Mouse (Mus musculus) left cerebral cortex, adult 8-10 months (tissue): ENCODE measurements around the gene Klhl8. TPM values are rescaled to one million over a fixed set of nuclear protein-coding genes. Genes with fewer than 3 reads are reported as not detected.
"Not testable (repeated sequence)": the region's sequence is repeated elsewhere in the genome, so short reads cannot be mapped to it uniquely, and the experiment has no call there.

Experiments
- DNase-seq, 2 experiments: peaks; one replicate each; pipeline ENCODE4 v3.0.0; 2022; ENCODE audit warnings: low spot score in 2 of 2
- total RNA-seq, 4 experiments: library from RNA; stranded (reverse); gene quantifications; 2 replicates each; pipeline ENCODE4 v1.2.4; 2022

Klhl8 gene
- 10 to 100 TPM; 29.0 to 30.6 (median 30.3) TPM for total RNA-seq

DNA sequence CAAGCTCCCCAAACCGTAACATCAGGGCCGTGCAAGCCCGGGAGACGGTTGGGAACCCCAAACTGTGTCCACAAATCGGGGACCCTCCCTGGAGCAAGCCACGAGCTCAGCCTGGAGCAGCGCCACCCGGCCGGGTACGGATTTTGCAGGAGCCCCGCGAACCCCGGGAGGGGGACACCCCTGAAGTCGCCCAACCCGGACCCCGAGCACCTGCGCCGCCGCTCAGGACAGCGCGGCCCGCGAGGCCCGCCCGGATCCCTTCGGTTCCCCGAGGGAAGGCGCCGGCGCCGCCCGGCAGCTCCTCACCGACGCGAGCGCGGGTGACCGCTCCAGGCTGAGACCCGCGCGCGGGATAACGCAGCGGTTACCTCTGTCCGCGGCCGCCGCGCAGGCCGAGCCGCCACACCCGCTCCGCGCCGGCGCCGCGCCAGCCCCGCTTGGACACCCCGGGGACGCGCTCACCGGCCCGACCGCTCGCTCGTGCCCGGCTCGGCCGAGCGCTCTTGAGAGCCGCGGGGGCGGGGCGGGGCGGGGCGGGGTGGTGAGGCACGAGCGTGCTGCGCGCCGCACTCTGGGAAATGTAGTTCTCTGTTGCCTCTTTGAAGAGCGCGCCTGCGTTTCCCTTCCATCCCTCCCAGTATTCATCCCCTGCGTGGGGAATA, at the start of gene Klhl8:
Gene Klhl8, minus strand, starts transcription at position 512 of the 662 bp plus-strand sequence.
- DNase-seq = peak; percentile 34 to 84

DNA sequence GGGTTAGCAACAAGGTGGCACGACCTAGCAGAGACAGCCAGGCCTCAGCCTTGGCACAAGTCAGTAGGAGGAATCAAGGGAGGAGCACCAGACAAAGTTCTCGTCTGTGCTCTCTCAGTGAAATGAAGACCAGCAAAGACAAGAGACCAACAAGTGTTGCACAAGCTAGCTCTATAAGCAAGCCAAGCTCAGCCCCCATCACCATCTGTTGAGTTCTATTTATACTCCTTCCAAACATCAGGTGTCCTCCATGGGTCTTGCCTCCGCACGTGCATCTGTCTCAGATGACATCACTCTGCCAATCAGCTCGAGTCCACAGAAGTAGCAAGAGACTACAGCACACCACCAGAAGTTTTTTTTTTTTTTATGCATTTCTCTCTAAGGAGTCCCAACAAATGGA, 43.6 kb upstream of the Klhl8 start:
- DNase-seq = peak in 1 of 2 experiments; percentile 33

DNA sequence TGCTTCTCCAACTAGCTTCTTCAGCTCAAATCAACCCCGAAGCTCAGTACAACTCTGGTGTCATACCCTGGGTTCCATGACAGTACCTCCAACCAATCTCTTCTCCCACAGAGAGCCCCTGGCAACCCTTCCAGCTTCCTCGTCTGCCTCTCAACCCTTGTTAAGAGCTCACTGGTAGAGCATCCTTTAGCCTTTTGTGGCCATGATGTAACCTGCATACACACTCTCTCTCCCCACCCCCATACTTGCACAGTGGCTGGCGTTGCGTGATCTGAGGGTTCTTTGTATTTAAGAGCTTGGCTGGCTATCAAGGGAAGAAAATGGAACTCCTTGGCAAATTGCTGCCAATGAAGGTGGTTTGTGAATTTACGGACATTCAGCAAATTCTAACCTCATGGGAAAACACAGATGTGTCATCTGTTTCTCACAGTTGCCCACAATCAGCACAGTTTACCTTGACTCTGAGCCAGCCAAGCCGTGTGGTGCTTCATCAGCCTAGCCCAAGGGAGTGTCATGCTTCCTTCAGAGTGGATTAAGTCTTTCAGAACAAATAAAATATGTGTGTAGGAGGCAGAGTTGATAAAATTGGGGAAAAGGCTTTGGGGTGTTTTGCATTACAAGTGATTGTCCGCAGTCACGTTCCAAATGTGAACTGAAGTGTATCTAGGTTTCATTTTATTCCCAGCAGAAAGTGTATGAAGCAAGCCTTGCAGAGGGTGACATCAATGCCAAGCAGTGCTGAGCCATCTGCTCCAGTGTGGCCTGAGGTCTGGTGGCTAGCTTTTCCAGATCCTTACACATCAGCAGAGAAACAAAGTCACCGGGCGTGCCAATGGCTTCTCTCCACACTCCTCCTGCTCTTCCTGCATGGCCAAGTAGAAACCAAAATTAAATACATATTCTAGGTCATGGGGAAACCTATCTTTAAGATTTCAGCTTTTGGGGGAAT, 42.4 kb upstream of the Klhl8 start:
- DNase-seq = peak in 1 of 2 experiments; percentile 21

DNA sequence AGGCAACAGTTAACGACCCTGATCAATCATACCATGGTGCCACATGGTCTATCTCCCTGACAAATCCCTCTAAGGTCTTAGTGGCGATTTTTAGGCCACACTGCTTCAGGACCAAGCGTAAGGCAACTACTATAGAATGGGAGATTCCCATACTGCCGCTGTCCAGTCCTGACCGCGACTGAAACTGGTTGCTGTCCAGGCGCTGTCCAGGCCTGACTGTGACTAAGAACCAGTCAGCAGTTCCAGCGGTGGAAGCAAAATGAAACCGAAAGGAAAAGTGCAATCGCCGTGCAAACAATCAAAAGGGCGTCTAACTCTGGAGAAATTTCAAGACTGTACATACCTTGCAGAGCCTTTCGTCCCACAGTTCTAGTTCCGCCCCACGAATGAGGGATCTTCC, 39.1 kb upstream of the Klhl8 start:
- not testable (repeated sequence) for DNase-seq

DNA sequence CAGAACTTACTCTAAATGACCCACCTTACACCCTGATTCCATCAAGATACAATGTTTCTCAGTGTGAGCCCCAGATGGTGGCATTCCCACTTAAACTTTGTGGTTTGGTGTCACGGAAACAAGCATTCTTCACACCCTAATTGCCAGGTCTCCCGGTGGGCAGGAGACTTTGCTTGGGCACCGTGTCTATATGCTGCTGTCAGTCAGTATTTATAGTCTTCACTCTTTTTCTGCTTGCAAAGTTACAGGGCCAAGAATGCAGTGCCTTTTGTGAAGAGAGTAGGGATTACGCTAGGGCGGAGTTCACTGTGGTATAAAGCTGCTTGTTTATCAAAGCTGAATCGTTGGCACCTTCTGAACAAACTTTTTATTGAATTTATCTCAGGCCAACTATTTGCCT, 32.1 kb upstream of the Klhl8 start:
- DNase-seq = no peak

DNA sequence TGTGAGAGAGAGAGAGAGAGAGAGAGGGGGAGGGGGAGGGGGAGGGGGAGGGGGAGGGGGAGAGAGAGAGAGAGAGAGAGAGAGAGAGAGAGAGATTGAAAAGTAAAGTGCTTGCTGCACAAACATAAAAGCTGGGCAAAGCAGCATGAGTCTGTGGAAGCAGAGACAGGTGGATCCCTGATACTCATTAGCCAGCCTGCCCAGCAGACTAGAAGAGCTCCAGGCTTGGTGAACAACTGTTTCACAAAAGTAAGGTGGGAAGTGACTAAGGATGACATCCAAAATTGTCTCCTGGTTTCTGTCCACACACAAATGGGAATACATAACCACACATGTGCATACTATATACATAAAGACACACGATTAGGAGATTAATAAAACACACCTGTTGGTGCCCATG, 28.8 kb upstream of the Klhl8 start:
- DNase-seq = no peak

DNA sequence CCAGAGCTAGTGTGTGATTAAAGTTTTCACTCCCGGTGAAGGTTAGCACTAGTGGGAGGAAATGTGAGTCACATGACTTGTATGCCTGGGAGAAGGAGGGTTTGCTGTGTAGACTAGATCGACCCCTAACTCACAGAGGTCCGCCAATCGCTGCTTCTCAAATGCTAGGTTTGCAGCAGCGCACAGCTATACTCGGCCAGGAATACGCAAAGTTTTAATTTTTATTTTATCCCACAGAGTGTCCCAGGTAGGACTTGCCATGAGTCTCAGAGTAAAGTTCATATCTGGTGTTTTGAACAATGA, 28.2 kb upstream of the Klhl8 start:
- no peak for DNase-seq

DNA sequence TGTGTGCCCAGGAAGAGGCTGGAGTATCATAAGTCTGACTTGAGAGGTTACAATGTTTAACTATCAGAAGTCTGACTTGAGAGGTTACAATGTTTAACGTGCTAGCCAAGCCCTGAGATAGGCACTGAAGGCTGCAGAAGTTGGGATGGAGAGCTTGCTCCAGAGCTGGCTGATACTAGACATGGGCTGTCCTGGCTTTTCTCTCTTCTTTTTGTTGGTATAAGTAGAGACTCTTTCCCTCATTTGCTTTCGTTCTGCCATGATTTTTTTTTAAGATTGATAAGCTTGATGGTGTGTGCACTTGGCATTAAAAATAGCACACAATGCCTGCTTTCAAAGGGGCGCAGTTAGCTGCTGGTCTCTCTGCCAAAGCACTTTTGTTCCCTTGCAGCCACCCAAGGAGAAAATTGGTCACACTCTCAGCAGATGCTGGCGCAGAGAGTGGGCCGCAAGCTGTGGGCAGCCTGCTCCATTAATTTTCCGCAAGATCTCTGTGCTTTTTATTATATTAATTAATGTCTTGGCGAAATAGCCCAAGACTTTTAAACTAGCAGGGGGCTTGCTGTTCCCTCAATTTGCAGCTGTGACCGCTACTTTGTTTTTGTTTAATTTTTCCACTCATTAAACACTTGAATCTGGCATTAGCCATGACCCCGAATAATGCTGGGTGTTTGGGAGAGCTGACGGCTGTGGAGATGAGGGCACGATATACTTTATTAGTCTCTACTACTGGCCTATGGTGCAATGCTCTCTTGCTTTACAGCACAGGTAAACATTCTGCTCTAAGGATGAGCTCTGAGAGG, 27.7 kb upstream of the Klhl8 start:
- no peak for DNase-seq

DNA sequence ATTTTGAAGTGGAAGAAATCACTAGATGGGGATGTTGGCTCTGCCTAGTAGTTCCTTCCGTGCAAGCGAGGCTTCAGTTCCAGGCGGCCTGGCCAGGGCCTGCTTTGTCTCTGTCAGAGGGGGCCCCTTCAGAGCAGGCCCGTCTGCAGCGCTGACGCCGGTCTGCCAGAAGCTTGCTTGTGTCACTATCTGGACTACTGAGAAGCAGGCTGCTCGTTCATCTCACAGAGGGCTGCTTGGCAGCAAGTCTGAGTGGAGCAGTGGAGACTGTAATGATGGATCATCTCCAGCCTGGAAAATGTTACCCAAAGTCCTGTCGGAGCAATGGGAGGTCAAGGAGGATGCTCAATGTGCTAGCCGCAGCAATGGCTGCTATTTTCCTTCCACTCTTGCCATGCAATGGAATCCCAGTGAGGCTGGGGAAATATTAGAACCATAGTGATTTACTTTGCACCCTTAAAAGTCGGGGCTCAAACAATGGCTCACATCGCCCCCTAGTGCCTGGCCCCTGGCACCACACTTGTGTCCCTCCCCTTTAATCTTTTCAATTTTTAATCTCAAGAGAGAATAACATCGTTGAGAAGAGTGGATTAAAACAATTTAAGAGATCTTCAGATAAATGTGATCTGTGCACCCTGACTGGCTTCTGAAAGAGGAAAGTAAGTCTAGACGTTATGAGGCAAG, 26.0 kb upstream of the Klhl8 start:
- no peak for DNase-seq

DNA sequence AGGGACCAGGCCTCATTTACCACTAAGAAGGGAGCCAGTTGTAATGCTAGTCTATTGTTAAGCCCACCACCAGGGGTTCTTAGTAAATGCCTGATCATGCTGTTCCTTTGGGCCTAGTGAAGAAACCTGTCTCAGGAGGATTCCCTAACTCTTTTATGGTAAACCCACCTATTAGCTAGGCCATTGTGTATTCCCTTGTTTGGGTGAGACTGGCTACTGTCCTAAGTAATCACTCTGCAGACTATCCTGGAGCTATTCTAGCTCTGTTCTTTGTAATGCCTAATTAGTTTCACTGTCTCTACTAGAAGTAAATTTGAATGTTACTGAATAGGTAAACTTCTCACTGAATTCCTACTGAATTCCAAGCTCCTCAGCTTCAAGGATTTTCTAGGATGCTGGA, 20.9 kb upstream of the Klhl8 start:
- DNase-seq = not testable (repeated sequence)

DNA sequence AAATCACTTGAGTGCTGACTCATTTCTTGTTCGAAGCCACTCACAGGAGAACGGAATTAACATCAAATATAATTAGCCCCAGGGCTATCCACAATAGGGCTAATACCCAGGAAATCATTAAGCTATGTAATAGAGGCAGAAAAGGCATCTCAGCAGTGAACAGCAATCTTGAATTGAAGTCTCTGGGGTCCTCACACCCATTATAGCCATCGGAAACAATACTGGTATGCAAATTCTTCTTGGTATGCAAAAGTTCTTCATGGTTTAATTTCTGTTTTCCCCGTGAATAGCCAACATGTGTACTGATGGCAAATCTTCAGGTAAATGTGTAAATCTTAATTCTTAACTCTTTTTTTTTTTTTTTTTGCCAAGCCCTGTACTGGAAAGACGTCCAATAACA, 19.5 kb upstream of the Klhl8 start:
- DNase-seq = no peak

DNA sequence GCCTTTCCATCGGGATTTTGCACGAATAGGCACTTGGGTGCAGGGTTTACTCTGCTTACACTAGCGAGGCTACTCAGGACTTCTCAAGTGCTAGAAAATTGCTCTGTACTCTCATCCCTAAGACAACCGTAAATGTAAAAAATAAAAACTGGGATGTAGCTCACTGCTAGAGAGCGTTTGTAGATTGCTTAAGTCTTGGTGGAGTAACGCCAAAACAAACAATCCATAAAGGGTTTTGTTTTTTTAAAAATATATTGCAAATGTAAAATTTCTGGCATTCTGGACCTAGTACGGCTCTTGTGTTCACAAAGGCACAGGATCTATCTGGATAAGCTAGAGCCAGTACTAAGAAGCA, 17.1 kb upstream of the Klhl8 start:
- DNase-seq = no peak

DNA sequence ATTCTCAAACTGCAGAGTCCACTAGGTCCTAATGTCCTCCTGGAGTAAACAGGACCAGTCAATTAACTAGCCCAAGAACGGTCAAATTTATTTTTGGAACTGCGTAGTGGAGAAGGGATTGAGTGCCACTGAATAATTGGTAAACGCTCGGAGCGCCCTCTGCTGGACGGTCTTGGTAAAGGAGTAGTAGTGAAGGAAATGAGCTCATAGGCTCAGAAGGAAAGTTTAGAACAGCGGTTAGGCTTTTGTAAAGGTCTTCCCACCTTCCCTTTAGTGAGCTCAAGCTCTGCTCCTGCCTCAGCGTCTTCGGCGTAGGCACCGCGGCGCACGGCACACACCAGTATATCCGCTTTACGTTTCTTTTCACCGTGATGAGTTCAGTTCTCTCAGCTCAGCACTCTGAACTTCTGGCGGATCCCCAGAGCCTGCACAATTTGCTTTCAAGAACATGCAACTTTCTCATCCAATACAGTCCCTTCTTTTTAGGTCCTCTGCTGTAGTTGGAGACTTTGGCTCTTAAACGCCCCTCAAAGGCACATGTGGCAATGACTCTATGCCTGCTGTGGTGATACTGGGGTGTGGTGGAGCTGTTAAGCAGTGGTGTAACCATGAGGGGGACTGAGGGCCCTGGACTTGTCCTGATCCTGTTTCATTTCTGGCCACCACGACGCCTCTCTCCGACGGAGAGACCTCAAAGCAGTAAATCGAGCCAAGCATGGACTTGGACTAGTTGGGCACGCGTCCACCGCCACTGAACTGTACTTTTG, 16.6 kb upstream of the Klhl8 start:
- peak; percentile 61 to 92 for DNase-seq

DNA sequence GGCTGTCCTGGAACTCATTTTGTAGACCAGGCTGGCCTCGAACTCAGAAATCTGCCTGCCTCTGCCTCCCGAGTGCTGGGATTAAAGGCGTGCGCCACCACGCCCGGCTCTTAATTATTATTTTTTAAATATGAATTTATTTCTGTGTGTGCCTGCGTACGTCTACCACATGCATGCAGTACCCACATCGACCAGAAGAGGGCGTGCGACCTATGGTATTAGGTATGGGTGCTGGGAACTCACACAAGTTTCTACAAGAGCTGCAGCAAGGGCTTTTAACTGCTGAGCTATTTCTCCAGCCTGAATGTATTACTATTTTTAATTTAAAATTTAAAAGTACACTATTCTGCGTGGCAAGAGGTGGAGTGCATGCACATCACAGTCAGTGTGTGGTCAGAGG, 15.3 kb upstream of the Klhl8 start:
- no peak for DNase-seq

DNA sequence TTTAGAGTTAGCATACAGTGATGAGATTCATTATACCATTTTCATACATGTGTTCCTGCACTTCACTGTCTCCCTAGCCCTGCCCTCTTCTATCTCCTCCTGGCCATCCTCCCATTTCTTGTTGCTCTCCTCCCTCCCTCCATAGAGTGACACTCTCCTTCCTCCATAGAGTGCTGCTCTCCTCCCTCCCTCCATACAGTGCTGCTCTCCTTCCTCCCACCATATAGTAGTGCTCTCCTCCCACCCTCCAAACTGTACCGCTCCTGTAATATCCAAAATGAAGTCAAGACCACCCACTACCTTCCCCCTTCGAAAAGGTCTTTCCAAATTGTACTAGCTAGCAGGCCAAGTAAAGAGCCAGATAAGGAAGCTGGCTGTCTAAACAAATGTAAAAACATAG, 12.7 kb upstream of the Klhl8 start:
- DNase-seq = no peak

DNA sequence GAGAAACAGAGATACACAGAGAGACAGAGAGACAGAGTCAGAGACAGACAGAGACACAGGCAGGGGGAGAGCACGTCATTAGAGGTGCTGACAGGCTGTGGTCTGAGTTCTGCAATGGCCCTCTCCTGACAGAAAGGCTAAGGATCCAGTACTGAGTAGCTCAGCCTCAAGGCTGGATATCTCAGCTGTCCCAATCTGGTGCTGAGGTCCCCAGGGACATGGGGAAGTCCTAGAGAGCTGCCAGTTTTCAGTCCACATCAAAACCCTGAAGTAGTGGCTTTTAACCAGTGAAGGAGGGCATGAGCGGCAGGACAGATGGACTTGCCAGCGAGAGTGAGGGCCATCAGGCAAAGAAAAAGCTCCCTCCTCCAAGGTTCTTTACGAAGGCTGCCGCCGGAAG, 12.0 kb upstream of the Klhl8 start:
- no peak for DNase-seq

DNA sequence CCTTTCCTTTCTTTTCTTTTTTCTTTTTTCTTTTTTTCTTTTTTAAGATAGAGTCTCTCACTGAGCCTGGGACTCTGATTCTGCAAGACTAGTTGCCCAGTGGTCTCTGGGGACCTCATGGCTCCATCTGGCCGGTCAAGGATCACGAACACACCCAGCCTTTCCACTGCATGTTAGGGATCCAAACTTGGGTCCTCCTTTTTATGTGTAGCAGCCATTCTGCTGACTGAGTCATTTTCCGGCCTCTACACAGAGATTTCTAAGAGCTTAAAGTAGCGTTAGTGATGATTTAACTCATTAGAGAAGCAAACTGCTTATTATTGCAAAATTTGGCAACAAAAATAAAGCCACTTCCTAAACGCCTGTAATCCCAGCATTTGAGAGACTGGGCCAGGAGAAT, 11.4 kb upstream of the Klhl8 start:
- DNase-seq = no peak

DNA sequence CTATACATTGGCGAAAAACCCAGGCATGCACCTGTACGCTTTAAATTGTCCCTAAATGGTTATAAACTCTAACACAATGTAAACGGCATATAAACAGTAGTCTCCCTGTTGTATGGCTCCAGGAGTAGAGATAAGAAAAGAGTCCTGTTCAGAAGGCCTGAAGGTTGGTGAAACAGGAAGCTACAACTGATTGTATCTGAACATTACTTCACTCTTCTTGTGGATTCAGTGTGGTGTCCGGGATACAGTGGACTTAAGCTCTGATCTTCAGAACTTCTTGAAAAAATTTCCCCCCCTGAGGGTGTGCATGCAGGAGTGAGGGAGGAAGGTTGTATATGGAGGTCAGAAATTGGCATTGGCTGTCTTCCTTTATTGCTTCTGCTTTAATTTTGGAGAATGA, 8.4 kb upstream of the Klhl8 start:
- no peak for DNase-seq

DNA sequence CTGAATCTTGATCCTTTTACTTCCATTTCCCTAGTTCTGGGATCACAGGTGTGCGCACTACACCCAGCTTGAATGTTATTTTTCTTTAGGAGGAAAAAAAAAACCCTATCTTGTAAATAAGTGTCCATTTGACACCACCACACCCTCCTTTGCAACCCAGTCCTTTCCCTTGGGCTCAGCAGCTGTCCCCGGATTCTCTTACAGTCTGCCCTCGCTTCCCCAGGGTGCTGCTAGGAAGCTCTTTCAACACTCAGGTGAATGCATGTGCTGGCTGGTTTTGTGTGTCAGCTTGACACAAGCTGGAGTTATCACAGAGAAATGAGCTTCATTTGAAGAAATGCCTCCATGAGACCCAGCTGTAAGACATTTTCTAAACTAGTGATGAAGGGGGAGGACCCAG, 7.2 kb upstream of the Klhl8 start:
- no peak for DNase-seq

DNA sequence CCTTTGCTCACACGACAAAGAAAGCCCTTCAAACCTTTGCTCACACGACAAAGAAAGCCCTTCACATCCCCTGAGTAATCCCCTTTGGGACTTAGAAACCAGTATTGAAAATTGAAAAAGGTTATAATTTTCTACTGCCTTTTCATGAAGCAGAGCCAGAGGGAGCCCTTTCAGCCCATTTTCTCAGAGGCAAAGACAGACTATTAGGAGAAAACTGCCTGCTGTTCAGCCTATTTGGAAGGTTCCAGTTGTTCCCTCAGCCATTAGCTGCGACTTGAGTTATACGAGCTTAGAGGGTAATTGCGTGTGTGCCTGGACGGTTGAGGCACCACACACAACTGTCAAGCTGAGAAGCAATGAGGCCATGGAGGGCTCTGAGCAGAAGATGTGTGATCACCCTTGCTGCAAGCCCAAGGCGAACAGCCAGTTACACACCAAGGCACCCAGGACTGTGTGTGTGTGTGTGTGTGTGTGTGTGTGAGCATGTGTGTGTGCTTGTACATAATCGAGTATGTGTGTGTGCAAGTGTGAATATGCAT, 6.4 kb upstream of the Klhl8 start:
- no peak for DNase-seq
